Mouse (Mus musculus) heart, postnatal 36 days (tissue): ENCODE results near the gene Pfkp. TPM values are rescaled to one million over a fixed set of nuclear protein-coding genes. Genes with fewer than 3 reads are reported as not detected.

Source experiments
- DNase-seq, 2 experiments: peaks; one replicate each; pipeline ENCODE4 v3.0.0; 2021 to 2022
- intact Hi-C: fragments of 180-260 bp; cut with DNase I; formaldehyde crosslinking; loops from one replicate; pipeline ENCODE4 v1.15.1; 2025
- total RNA-seq, 2 experiments: library from RNA; stranded (reverse); gene quantifications; 2 replicates each; pipeline ENCODE4 v1.2.3; 2021

Gene Pfkp
- total RNA-seq, 2 experiments from 2014 or later = 49.0 to 65.7 TPM

DNA sequence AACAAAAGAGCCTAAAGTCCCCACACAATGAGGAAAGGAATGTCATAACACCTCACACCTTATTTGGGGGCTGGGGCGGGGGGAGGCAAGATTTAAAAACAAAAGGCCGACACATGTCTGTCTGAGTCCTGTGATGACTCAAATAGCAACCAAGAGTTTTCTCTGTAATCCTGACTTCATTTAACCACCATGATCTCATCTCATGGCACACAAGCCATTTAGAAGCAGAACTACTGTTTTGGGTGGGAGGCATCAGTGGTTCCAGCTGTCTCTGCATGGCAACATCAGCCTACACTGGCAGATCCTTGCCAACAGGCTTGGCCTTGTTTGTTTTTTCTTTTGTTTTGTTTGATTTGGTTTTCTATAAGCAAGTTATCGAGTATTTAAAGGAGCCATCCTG is 29.9 kb downstream of the Pfkp start:
- DNase-seq = no peak
- intact Hi-C loops = no loop called here

DNA sequence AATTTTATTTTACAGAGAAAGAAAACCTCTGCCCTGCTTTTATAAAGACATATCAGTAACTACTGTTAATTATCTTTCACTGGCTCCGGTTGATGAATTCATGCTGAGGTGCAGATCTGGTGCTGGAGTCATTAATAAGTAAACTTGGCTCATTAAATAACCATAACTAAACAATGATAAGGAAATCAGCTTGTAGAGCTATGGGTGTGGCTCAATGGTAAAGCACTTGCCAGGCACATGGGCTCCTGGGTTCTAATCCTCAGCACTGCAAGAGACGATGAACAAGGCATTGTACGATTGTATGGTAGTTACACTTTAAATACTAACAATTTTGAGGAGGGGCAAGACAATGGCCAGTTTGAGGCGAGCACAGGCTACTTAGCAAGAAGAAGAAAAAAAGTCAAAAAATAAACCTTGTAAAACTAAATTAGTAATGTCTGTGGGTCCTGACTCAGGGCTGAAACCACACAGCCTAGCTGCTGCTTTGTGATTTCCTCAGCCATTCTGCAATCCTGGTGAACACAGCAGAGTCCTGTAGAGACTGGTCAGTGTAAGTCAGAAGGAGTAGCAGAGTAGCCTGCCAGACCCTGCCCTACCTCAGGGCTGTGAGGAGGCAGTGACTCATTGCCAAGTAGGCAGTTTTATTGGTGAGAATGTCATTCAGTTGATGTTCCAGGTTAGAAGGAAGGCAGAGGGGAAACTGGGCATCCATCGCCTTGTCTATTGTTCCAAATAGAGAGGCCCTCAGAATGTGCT is 34.7 kb downstream of the Pfkp start:
- intact Hi-C loops = no loop called here
- no peak for DNase-seq

DNA sequence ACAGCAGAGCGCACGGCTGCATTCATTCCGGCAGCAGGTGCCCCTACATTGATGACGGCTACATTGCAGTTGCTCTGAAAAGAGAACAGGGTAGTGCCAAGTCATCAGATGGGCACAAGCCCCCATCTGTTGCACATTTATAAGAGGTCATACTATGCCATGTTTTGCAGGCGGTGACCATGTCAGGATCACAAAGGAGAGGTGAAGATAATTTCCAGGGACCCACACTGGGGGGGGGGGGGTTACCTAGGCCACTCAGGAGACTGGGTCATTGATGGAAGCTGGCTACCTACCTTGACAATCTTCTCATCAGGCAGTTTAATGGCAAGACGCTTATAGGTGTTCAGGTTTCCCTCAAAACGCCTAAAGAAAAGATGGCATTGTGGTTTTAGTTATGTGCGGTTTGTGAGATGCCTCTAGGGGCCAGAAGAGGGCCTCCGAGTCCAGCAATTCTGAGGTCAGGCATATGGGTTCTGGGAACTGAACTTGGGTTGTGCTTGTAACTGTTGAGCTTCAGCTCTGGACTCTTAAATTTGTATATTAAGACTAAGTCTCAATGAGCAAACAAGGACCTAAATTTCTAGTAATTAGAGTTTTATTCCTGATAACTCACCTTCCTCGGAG is 45.7 kb downstream of the Pfkp start:
- no peak for DNase-seq
- intact Hi-C loops = no loop called here

DNA sequence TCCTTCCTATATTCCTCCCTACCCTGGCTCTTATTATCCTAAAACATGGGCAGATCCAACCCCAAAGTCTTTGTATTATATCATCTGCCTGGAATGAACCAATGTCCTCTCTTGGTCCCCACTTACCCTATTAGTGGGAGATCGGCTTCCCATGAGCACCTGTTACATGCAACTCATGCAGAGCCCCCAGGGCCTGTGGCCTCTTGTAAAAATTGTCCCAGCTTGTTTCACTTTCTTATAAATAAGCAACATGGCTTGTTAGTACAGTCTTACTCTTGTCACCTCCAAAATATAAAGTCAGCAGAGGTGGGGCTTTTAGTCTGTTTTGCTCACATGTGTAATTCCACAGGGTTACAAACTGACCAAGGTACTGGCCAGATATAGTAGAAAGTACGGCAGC is 46.9 kb downstream of the Pfkp start:
- intact Hi-C loops = no loop called here
- no peak for DNase-seq

DNA sequence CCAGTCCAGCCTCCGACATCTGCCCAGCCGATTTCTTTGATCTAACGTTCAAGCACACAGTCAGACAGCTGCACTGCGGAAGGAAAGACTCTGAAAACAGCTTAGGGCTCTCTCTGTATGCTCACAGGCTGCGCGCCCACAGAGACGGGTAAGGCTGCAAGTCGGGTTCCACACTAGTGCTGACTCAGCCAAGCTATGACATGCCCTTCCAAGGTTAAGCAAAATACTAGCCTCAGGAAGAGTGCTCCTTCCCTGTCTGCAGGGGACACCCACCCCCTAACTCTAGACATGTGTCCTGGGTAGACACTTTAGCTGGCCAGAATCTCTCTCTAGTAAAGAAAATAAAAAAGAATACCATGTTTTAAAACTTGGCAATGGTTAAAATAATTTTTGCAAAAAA is 48.0 kb downstream of the Pfkp start:
- DNase-seq = no peak
- intact Hi-C loops = no loop called here

DNA sequence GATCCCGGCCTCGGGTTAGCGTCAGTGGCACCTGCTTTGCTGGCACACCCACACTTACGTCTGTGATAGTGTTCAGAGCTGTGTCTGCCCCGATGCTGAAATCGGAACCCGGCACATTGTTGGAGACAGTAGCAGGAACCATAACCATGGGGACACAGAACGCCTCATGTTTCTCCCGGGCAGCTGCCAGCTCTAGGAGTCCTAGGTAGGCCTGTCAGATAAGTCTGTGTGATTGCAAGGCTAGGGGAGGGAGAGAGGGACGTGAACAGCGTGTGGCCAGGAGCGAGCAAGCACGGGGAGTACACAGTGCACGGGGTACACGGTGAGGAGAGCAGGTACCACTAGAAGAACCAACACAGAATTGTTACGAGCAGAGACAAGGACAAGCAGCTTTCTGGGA is 50.8 kb downstream of the Pfkp start:
- peak; percentile 9 to 11 for DNase-seq
- intact Hi-C loops = no loop called here

DNA sequence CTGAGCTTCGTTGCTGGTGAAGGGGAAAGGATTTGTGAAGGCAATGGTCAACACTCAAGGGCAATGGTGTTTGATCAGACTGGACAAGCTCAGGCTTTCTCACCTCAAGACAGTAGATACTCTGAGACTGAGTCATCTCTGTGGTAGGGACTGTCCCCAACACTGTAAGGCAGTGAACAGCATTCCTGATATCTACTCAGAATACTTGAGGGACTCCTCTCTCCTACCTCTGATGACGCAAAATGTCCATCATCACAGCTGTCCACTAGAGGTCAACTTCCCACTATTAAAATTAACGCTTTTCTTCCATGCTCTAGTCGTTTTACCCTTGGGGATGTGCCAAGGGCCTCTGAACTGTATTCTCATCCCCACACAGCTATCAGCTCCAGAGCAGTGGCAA is 53.2 kb downstream of the Pfkp start:
- intact Hi-C loops = no loop called here
- no peak for DNase-seq

DNA sequence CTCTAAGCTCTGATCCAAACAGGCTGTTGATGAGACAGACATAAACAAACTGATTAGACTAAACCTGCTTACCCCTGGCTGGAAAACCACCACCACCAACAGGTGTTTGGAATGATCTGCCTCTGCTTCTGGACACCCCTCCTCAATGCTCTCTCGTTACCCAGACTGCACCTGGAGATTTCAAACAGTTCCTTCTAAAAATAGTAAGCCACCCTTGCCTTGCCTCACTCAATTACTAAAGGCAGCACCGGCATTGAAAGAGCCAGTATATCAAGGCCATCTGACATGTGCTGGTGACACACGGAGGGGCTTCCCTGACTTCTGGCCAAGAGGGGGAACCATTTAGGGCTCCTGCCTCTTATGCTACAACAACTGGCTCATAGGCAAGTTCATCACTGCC is 57.7 kb downstream of the Pfkp start:
- DNase-seq = no peak

DNA sequence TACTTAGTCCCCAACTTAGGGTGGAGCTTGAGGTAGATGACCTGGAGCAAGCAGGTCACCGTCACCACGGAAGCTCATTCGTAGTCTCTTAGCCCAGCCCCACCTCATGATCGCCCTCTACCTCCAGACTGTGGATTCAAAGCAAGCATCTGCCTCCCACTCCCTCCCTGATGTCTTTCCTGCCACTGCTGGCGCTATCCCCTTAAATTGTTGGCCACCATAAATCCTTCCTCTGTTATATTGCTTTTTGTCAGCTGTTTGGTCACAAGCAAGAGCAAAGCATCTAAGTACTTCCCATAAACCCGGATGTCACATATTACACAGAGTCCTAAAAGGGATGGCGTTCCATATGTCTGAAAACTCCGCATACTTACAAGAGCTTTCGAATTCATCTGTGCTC is 62.6 kb downstream of the Pfkp start:
- intact Hi-C loops = no loop called here

More for the DNA sequence above, 57.7 kb downstream of the Pfkp start:
- intact Hi-C loops = no loop called here

DNA sequence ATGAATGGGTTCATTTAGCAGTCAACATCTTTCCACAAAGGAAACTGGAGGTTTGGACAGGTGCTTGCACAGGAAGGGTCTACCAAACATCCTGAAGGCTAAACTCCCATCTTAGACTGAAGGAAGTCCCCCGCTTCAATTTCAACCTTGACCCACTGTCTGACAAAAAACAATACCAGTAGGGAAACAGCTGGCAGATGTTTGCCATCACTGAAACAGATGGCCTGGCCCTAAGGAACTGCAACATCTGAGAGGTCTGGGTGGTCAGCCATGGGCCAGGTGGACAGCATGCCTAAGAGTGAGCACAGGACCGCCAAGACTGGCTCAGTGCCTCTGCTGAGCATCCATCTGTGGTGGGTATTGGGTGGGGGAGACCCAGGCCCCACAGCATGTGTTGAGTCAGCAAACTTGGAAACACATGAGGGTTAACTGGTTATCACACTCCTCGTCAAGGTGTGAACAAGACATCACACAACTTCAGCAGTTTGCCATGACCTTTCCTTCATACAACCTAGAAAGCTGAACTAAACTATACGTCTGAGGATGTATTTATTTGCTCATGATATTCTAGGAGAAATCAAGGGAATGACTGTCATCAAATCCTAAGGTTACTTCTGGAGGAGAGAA is 65.0 kb downstream of the Pfkp start:
- DNase-seq = no peak
- intact Hi-C loops = no loop called here

More for the DNA sequence above, 62.6 kb downstream of the Pfkp start:
- no peak for DNase-seq

DNA sequence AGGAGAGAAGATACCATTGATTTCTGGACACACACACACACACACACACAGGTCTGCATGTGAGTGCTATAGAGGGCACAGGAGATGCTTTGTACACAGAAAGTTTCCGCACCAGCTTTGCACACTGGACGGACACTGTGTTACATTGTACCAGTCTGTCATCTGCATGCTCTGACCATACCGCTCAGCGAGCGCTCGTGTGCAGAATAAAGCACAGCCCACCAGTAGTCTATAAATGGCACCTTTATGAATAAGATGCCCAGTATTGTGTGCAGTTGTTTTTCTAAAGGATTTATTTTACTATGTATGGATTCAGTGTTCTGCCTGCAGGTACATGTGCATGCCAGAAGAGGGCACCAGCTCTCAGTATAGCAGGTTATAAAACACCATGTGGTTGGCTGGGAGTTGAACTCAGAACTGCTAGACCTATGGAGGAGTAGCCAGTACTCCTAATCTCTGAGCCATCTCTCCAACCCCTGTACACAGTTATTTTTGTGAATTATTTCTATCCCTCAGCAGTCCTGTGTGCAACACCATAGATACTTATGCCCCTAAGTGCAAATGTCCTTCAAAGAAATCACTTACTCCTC is 72.6 kb downstream of the Pfkp start:
- no peak for DNase-seq
- intact Hi-C loops = no loop called here

DNA sequence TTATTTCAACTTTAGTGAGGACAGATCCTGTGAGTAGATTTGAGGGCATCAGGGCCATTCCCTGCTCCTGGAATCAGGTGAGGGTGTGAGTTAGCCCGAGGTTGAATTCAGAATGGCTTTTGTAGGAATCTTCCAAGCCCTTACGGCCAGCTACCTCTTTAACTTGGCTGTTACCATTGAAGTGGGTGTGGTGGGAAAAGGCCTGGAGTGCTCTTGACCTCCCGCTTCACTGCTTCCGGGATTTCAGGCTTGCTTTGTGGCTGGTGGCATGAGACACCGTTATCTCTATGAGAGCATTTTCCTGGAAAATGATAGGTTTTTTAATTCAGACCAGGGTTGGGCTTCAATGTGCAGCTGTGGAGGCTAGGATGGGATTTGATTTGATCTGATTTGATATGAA is 83.0 kb downstream of the Pfkp start:
- intact Hi-C loops = no loop called here

DNA sequence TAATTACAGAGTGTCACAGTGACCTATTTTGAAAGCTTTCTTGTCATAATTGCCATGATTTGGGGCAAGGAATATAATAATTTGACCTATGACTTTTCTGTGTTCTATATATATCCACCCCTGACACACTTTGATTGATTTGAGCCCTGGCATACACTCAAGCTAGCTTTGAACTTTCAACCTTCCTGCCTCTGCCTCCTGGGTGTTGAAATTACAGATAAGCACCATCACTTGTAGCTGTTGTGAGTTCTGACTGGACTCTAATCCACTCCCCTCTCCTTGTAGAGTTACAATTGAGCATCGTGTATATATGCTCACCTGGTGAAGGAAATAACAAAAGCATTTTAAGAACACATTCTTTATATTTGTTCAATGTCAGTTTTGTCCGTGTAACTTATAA is 86.2 kb downstream of the Pfkp start:
- intact Hi-C loops = no loop called here
- DNase-seq = no peak

More for the DNA sequence above, 83.0 kb downstream of the Pfkp start:
- no peak for DNase-seq

DNA sequence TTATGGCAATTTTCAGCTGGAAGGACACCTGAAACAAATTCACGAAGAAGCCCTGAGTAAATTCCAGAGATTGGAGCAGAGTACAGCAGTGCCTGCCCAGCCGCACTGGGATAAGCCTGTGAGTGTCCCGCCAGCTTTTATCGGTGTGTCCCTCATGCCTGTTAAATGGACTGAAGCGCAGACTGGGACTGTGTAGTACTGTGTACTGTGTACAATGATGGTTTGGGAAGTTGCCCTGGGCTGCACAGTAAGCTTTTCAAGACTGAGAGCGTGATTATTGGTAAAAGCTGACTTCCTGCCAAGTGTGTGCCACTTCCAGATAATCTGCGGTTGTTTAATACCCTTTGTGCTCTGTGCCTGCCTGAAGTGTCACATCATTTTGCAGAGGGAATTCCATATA is 90.8 kb downstream of the Pfkp start:
- intact Hi-C loops = no loop called here
- no peak for DNase-seq

DNA sequence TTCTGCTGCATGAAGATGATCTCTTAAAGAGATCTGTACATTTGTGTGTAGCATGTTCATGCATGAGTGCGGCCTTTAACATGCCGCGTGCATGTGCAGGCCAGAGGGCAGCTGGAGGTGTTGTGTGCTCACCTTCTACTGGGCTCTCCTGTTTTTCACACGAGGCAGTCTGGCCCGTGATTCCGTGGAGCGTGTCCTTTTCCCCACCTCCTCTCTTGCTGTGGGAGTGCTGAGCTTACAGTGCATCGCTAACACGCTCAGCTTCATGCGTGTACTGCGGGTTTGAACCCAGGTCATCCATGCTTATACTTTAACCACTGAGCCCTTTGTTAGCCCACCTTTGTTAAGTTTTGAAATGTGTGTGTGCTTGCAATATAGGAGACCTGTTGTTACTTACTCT is 92.9 kb downstream of the Pfkp start:
- intact Hi-C loops = no loop called here
- DNase-seq = no peak

DNA sequence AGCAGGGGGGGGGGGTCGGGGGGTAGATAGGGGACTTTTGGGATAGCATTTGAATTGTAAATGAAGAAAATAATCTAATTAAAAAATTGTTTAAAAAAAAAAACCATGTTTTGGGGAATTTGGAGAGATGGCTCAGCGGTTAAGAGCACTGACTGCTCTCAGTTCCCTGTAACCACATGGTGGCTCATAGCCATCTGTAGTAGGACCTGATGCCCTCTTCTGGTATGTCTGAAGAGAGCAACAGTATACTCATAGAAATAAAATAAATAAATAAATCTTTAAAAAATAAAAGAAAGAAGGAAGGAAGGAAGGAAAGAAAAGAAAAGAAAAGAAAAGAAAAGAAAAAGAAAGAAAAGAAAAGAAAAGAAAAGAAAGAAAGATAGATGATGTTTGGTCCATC is 94.9 kb downstream of the Pfkp start:
- intact Hi-C loops = no loop called here

DNA sequence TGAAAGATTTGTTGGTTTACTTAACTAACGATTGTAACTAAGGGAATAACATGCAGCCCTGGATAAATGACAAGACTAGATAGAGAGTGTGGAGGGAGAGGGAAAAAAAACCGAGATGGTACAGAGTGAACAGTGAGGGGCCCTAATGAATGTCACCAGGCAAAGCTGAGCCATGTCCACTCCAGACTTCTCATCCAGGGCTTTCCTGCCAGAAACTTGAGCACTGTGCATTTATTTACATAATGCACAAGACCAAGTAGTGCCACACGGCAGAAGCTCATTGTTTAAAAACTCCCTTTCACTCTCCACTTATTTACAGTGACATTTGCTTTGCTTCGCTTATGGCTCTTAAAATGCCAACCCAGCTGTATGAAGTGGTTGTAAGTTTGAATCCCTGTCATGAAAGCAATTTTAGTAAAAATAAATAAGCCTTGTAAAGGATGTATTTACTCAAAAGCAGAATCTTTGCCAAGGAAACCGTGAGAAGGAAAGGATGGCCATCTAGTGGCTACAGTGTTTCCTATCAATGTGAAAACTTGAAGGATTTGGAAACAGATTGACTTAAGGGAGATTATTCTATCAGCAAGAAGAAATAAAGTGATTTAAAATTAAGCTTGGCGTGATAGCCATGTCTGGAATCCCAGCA is 113.2 kb downstream of the Pfkp start:
- intact Hi-C loops = no loop called here
- DNase-seq = no peak

More for the DNA sequence above, 94.9 kb downstream of the Pfkp start:
- DNase-seq = no peak

DNA sequence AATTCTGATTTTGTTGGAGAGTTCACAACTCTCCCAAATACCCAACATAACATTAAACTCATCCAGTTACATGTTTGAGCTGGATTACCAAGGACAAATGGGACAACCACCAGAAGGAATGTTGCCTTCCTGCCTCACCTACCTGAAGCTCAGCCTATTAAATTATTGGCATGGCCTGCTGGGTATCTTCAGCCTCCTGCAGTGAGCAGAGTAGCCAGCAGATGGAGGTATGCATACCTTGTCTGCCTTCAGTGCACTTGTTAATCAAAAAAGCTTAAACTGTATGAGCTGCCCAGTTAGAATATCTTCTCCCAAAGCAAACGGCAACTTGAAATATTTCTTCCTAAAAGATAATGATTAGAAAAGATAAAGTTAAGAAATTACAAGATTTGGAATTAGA is 115.9 kb downstream of the Pfkp start:
- DNase-seq = no peak
- intact Hi-C loops = loop anchor here (5.0 kb wide), 1 partner anchor 1870 kb away; no protein-coding TSS in a partner anchor
